Mouse (Mus musculus) kidney, postnatal 10 days (tissue): ENCODE measurements around the gene G3bp1.

Source experiments
- DNase-seq: peaks from one replicate; pipeline ENCODE4 v3.0.0; 2021; ENCODE audit warnings: mixed read lengths

G3bp1 gene

GRCm38 (mm10) chr11:55465177-55465576 lies 4.3 kb upstream of the G3bp1 start:
- DNase-seq: peak; percentile 43

GRCm38 (mm10) chr11:55468012-55468411 lies 1.5 kb upstream of the G3bp1 start:
- peak; percentile 84 for DNase-seq

GRCm38 (mm10) chr11:55468611-55469047 lies 856 bp upstream of the G3bp1 start:
- DNase-seq: no peak

GRCm38 (mm10) chr11:55469923-55470691 lies 622 bp downstream of the G3bp1 start:
- DNase-seq: peak; percentile 62

- DNase-seq: peak; percentile 25
These were observed 1.3 kb downstream of the G3bp1 start for GRCm38 (mm10) chr11:55470761-55471160.

- no peak for DNase-seq
These were observed 2.0 kb downstream of the G3bp1 start for GRCm38 (mm10) chr11:55471467-55471866.

- DNase-seq: no peak
These were observed 3.7 kb downstream of the G3bp1 start for GRCm38 (mm10) chr11:55473219-55473618.

GRCm38 (mm10) chr11:55485443-55485842 lies 16.0 kb downstream of the G3bp1 start:
- no peak for DNase-seq

GRCm38 (mm10) chr11:55496158-55496557 lies 26.7 kb downstream of the G3bp1 start:
- no peak for DNase-seq

GRCm38 (mm10) chr11:55497885-55498284 lies 28.4 kb downstream of the G3bp1 start:
- peak; percentile 62 for DNase-seq

GRCm38 (mm10) chr11:55501955-55502531 lies 32.6 kb downstream of the G3bp1 start:
- no peak for DNase-seq

- DNase-seq: no peak
These were observed 33.4 kb downstream of the G3bp1 start for GRCm38 (mm10) chr11:55502886-55503285.

- DNase-seq: no peak
These were observed 36.0 kb downstream of the G3bp1 start for GRCm38 (mm10) chr11:55505485-55505884.

GRCm38 (mm10) chr11:55511374-55511773 lies 41.9 kb downstream of the G3bp1 start:
- peak; percentile 20 for DNase-seq

GRCm38 (mm10) chr11:55517666-55518065 lies 48.2 kb downstream of the G3bp1 start:
- DNase-seq: no peak

- peak; percentile 78 for DNase-seq
These were observed 49.6 kb downstream of the G3bp1 start for GRCm38 (mm10) chr11:55518806-55519674.

GRCm38 (mm10) chr11:55530741-55531140 lies 61.3 kb downstream of the G3bp1 start:
- no peak for DNase-seq

- DNase-seq: peak; percentile 68
These were observed 63.9 kb downstream of the G3bp1 start for GRCm38 (mm10) chr11:55533378-55533777.

- DNase-seq: peak; percentile 24
These were observed 65.3 kb downstream of the G3bp1 start for GRCm38 (mm10) chr11:55534766-55535165.

GRCm38 (mm10) chr11:55542128-55542527 lies 72.6 kb downstream of the G3bp1 start:
- DNase-seq: no peak

- no peak for DNase-seq
These were observed 73.2 kb downstream of the G3bp1 start for GRCm38 (mm10) chr11:55542671-55543070.

- no peak for DNase-seq
These were observed 76.2 kb downstream of the G3bp1 start for GRCm38 (mm10) chr11:55545690-55546089.
